Mouse (Mus musculus): Measurements from ENCODE around the gene Chfr.

Chfr gene

GRCm38 (mm10) chr5:110135293-110136086 is at the start of gene Chfr:
Gene Chfr (plus strand): TSS chr5:110135842.
- peak; percentile 100 for DNase-seq

GRCm38 (mm10) chr5:110086161-110086866 is 49.3 kb upstream of the Chfr start:
- DNase-seq: no peak

- no peak for DNase-seq
Observed at GRCm38 (mm10) chr5:110091546-110091945, 44.1 kb upstream of the Chfr start.

GRCm38 (mm10) chr5:110094030-110094846 is 41.4 kb upstream of the Chfr start, which contains the start of gene Gm35315:
Gene Gm35315 (minus strand): TSS chr5:110094420.
- DNase-seq: peak; percentile 96

GRCm38 (mm10) chr5:110094847-110095213 is 40.8 kb upstream of the Chfr start:
- DNase-seq: no peak

- DNase-seq: peak; percentile 63
Observed at GRCm38 (mm10) chr5:110098991-110099477, 36.6 kb upstream of the Chfr start.

GRCm38 (mm10) chr5:110099656-110100580 is 35.7 kb upstream of the Chfr start, which contains the start of gene Plcxd1:
Gene Plcxd1 (plus strand): TSS chr5:110099969.
- DNase-seq: no peak

GRCm38 (mm10) chr5:110100921-110101631 is 34.6 kb upstream of the Chfr start:
- DNase-seq: no peak

- peak; percentile 35 for DNase-seq
Observed at GRCm38 (mm10) chr5:110101716-110102347, 33.8 kb upstream of the Chfr start.

GRCm38 (mm10) chr5:110102429-110102828 is 33.2 kb upstream of the Chfr start:
- no peak for DNase-seq

- no peak for DNase-seq
Observed at GRCm38 (mm10) chr5:110102853-110103625, 32.6 kb upstream of the Chfr start.

- no peak for DNase-seq
Observed at GRCm38 (mm10) chr5:110103901-110104615, 31.6 kb upstream of the Chfr start.

- no peak for DNase-seq
Observed at GRCm38 (mm10) chr5:110104616-110105380, 30.8 kb upstream of the Chfr start.

- no peak for DNase-seq
Observed at GRCm38 (mm10) chr5:110106140-110106871, 29.3 kb upstream of the Chfr start.

GRCm38 (mm10) chr5:110106901-110107564 is 28.6 kb upstream of the Chfr start:
- no peak for DNase-seq

GRCm38 (mm10) chr5:110107581-110108304 is 27.9 kb upstream of the Chfr start, which contains the start of gene Gtpbp6:
Gene Gtpbp6 (minus strand): TSS chr5:110108197.
- DNase-seq: peak; percentile 97

Measured in lung, postnatal 36 days (tissue).